Mouse (Mus musculus) gastrocnemius, postnatal 25 days (tissue): ENCODE results near the gene Lig1. TPM values are rescaled to one million over a fixed set of nuclear protein-coding genes. Genes with fewer than 3 reads are reported as not detected.
A peak's percentile ranks its signal among the peaks of the same experiment; 100 is the strongest.
"Not testable (repeated sequence)": the region's sequence is repeated elsewhere in the genome, so short reads cannot be mapped to it uniquely, and the experiment has no call there.

Experiments used
- DNase-seq: peaks from one replicate; pipeline ENCODE4 v3.0.0; 2022
- long read RNA-seq, 2 experiments: library from polyadenylated mRNA; stranded (forward); transcript quantifications; one replicate each; pipeline ENCODE4 v2.0.0; 2021
- total RNA-seq, 2 experiments: library from RNA; stranded (reverse); gene quantifications; 1 replicate in 1 of 2; 2 replicates in 1 of 2; pipeline ENCODE4 v1.2.3; 2021

The Lig1 gene
- 1 to 10 TPM in 1 of 2 experiments, under 1 TPM in 1; 1.00 to 2.4 TPM for total RNA-seq
- long read RNA-seq, experiment 1, partial matches to known transcripts, result 1 of 9 reads
- long read RNA-seq, experiment 1, other reads (novel, unspliced or antisense), result 8 of 9 reads
- long read RNA-seq, experiment 2, partial matches to known transcripts, result 0 of 13 reads
- long read RNA-seq, experiment 2, other reads (novel, unspliced or antisense), result 13 of 13 reads

GRCm38 (mm10) chr7:13277081-13277480 is at the start of gene Lig1:
Gene Lig1, plus strand, starts transcription at chr7:13277283.
- DNase-seq, result no peak

- no peak for DNase-seq
Measured at GRCm38 (mm10) chr7:13260746-13261700, 16.1 kb upstream of the Lig1 start.

GRCm38 (mm10) chr7:13263851-13264250 is 13.2 kb upstream of the Lig1 start:
- no peak for DNase-seq

GRCm38 (mm10) chr7:13264396-13264795 is 12.7 kb upstream of the Lig1 start:
- DNase-seq, result no peak

- no peak for DNase-seq
Measured at GRCm38 (mm10) chr7:13268749-13269260, 8.3 kb upstream of the Lig1 start.

- no peak for DNase-seq
Measured at GRCm38 (mm10) chr7:13269394-13269793, 7.7 kb upstream of the Lig1 start.

GRCm38 (mm10) chr7:13271704-13272103 is 5.4 kb upstream of the Lig1 start:
- DNase-seq, result no peak

- DNase-seq, result no peak
Measured at GRCm38 (mm10) chr7:13277833-13278232, 750 bp downstream of the Lig1 start.

GRCm38 (mm10) chr7:13278308-13278891 is 1.3 kb downstream of the Lig1 start, which contains the start of gene Zswim9:
Gene Zswim9, minus strand, starts transcription at chr7:13278721.
- peak; percentile 90 for DNase-seq

- DNase-seq, result not testable (repeated sequence)
Measured at GRCm38 (mm10) chr7:13278957-13279356, 1.9 kb downstream of the Lig1 start.

- DNase-seq, result no peak
Measured at GRCm38 (mm10) chr7:13288621-13289020, 11.5 kb downstream of the Lig1 start.

- no peak for DNase-seq
Measured at GRCm38 (mm10) chr7:13290041-13290675, 13.1 kb downstream of the Lig1 start.

GRCm38 (mm10) chr7:13291370-13291769 is 14.3 kb downstream of the Lig1 start:
- DNase-seq, result no peak

GRCm38 (mm10) chr7:13293878-13294855 is 17.1 kb downstream of the Lig1 start:
- peak; percentile 16 for DNase-seq

GRCm38 (mm10) chr7:13295256-13295655 is 18.2 kb downstream of the Lig1 start:
- DNase-seq, result no peak

GRCm38 (mm10) chr7:13297636-13298035 is 20.6 kb downstream of the Lig1 start:
- no peak for DNase-seq

GRCm38 (mm10) chr7:13298821-13299220 is 21.7 kb downstream of the Lig1 start:
- no peak for DNase-seq

- DNase-seq, result no peak
Measured at GRCm38 (mm10) chr7:13301643-13302042, 24.6 kb downstream of the Lig1 start.

- no peak for DNase-seq
Measured at GRCm38 (mm10) chr7:13302780-13303179, 25.7 kb downstream of the Lig1 start.

- DNase-seq, result no peak
Measured at GRCm38 (mm10) chr7:13303372-13303771, 26.3 kb downstream of the Lig1 start.

- no peak for DNase-seq
Measured at GRCm38 (mm10) chr7:13309407-13309806, 32.3 kb downstream of the Lig1 start.
